Mouse (Mus musculus): ENCODE results near the gene Tpbpa. TPM values are rescaled to one million over a fixed set of nuclear protein-coding genes. Genes with fewer than 3 reads are reported as not detected.
"Not testable (repeated sequence)": the region's sequence is repeated elsewhere in the genome, so short reads cannot be mapped to it uniquely, and the experiment has no call there.

The Tpbpa gene
- not detected for total RNA-seq (2021)
- long read RNA-seq, experiment 1, result 0 reads
- long read RNA-seq, experiment 2, result 0 reads

- not testable (repeated sequence) for DNase-seq (ENCODE audit: low spot score)
Observed at GRCm38 (mm10) chr13:60941884-60942283, at the start of gene Tpbpa. Gene Tpbpa, minus strand, starts transcription at chr13:60941984.

- not testable (repeated sequence) for DNase-seq (ENCODE audit: low spot score)
Observed at GRCm38 (mm10) chr13:60986915-60987314, 45.1 kb upstream of the Tpbpa start.

GRCm38 (mm10) chr13:60972319-60972718, 30.5 kb upstream of the Tpbpa start:
- DNase-seq (ENCODE audit: low spot score), result not testable (repeated sequence)

GRCm38 (mm10) chr13:60963985-60964384, 22.2 kb upstream of the Tpbpa start:
- peak; percentile 7 for DNase-seq (ENCODE audit: low spot score)

GRCm38 (mm10) chr13:60961706-60962105, 19.9 kb upstream of the Tpbpa start:
- peak; percentile 34 for DNase-seq (ENCODE audit: low spot score)

DNA sequence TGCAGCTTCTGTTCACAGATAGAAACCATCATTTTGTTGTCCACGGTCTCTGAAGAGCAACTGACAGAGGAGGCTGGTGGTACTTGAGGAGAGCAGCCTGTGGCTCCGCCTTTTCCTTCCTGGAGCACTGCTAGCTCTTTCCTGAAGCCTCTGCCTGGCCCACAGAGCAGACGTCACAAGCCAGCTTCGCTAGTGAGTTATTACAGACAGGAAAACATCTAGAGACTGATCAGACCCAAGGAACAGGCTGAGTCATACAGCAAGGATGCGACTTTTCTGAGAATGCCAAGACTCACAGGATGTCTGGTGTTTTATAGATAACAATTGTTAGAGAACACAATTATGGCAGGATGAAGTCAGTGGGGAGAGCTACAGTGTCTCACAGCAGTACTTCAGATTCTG, 5.3 kb downstream of the Tpbpa start, which contains the start of the genes Gm49391 and Ctla2a:
Gene Gm49391, minus strand, starts transcription at position 72 of the 402 bp plus-strand sequence.
Gene Ctla2a, minus strand, starts transcription at position 126 of the 402 bp plus-strand sequence.
- peak; percentile 8 for DNase-seq (ENCODE audit: low spot score)

DNA sequence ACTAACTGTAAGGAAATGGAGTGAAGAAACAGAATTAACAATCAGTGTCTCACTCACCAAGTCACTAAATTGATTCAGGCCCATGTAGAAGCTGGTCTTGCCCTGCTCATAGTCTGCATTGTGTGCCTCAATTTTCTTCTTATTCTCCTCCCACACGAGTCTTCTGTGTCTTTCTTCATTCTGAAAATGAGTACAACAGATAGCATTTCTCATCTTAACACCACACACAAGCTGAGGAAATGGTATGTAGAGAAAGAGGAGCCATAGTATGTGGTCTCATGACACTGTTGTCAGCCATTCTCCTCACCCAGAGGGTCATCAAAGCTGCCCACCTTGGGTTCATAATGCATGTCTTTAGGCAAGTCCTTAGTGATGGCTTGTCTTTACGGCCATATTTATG, 6.3 kb downstream of the Tpbpa start, which contains the start of gene Gm49393:
Gene Gm49393, minus strand, starts transcription at position 101 of the 400 bp plus-strand sequence.
- DNase-seq (ENCODE audit: low spot score), result not testable (repeated sequence)

- DNase-seq (ENCODE audit: low spot score), result not testable (repeated sequence)
Observed at GRCm38 (mm10) chr13:60904780-60905179, 37.0 kb downstream of the Tpbpa start, which contains the start of gene Tpbpb. Gene Tpbpb, minus strand, starts transcription at chr13:60904880.

DNA sequence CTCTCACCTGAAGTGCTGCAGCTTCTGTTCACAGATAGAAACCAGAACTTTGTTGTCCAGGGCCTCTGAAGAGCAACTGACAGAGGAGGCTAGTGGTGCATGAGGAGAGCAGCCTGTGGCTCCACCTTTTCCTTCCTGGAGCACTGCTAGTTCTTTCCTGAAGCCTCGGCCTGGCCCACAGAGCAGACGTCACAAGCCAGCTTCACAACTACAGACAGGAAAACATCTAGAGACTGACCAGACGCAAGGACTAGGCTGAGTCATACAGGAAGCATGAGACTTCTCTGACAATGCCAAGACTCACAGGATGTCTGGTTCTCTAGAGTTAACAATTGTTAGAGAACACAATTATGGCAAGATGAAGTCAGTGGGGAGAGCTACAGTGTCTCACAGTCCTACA, 44.5 kb downstream of the Tpbpa start, which contains the start of gene Ctla2b:
Gene Ctla2b, minus strand, starts transcription at position 120 of the 400 bp plus-strand sequence.
- DNase-seq (ENCODE audit: low spot score), result peak; percentile 40

- DNase-seq (ENCODE audit: low spot score), result not testable (repeated sequence)
Observed at GRCm38 (mm10) chr13:60896794-60897193, 45.0 kb downstream of the Tpbpa start, which contains the start of gene Gm49392. Gene Gm49392, minus strand, starts transcription at chr13:60896894.

DNA sequence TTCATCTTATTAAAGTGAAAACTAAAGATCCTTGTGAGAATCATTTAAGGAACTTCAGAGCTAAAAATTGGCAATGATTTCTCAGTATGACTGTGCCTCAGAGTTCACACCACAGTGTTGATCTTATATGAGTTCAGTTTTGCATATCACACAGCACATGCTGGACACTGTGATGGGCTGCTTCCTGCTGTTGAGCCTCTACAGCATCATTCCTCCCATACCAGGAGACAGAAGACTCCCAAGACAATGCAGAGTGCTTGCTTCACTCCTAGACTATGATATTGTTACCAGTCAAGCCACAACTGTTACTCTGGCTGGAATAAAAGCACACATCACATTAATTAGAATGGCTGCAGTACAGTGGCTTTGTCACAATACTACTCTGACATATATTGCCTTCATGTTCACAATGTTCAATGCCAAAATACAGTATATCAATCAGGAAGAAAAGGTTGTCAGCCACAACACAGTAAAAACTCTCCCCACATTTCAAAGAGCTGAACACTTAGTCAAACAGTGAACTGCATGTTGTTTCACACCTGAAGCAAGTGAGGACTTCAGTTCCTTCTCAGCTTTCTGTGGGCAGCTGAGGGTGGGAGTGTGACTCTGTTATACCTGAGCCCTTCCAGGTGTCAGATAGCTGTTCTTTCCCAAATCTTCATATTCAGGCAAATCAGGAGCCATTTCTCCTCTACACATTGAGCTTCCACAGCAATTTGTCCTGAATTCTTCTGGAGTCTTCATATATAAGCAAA, 46.2 kb downstream of the Tpbpa start:
- no peak for DNase-seq (ENCODE audit: low spot score)

GRCm38 (mm10) chr13:60892301-60892700, 49.5 kb downstream of the Tpbpa start:
- DNase-seq (ENCODE audit: low spot score), result no peak

Other genes with a start within 250 kb of the Tpbpa start
- gene BC051665, start 155.6 kb downstream of the Tpbpa start, total RNA-seq (2021), result not detected
- gene Ctsll3, start 139.1 kb downstream of the Tpbpa start, total RNA-seq (2021), result not detected
- gene 4930486L24Rik, start 77.5 kb downstream of the Tpbpa start, total RNA-seq (2021), result not detected
- 1 to 10 TPM in 1 of 2 experiments, under 1 TPM in 1; 0.48 to 1.0 TPM for gene Gm49392, start 45.1 kb downstream of the Tpbpa start, total RNA-seq (2021)
- gene Ctla2b, start 44.5 kb downstream of the Tpbpa start, total RNA-seq (2021), result 1 to 10 TPM; 2.7 to 3.1 TPM
- gene Tpbpb, start 37.1 kb downstream of the Tpbpa start, total RNA-seq (2021), result not detected
- not detected for gene Gm49393, start 6.4 kb downstream of the Tpbpa start, total RNA-seq (2021)
- 1 to 10 TPM in 1 of 2 experiments, not detected in 1; 1.0 TPM for gene Gm49391, start 5.4 kb downstream of the Tpbpa start, total RNA-seq (2021)
- gene Ctla2a, start 5.4 kb downstream of the Tpbpa start, total RNA-seq (2021), result 10 to 100 TPM; 18.2 to 24.3 TPM
- not detected for gene Ctsj, start 64.0 kb upstream of the Tpbpa start, total RNA-seq (2021)
- gene Ctsq, start 98.6 kb upstream of the Tpbpa start, total RNA-seq (2021), result not detected
- gene Ctsr, start 222.3 kb upstream of the Tpbpa start, total RNA-seq (2021), result not detected